Mouse (Mus musculus) ES-Bruce4 (cell line): ENCODE measurements at regions not wholly inside any gene's neighbourhood (a gene's known extent, or its start where the extent isn't known, plus 50 kb on each side); places are given as distances from the start of the nearest gene placed in this dataset.

ENCODE experiments used
- H3K27ac ChIP-seq: 2 replicates; pipeline ENCODE4 v1.5.1; 2012; ENCODE audit warnings: low read length, inconsistent platforms; ENCODE audit not compliant: insufficient read depth
- H3K27me3 ChIP-seq: 2 replicates; pipeline ENCODE4 v1.6.1; 2012; ENCODE audit warnings: mild to moderate bottlenecking, low read length, inconsistent platforms; ENCODE audit not compliant: control insufficient read depth, poor library complexity, insufficient read depth, severe bottlenecking
- H3K36me3 ChIP-seq: 2 replicates; pipeline ENCODE4 v1.6.1; 2012; ENCODE audit warnings: inconsistent platforms, mild to moderate bottlenecking, low read length, moderate library complexity; ENCODE audit not compliant: control insufficient read depth, poor library complexity, insufficient read depth, severe bottlenecking
- H3K4me1 ChIP-seq: one replicate; pipeline ENCODE4 v1.8.1; 2011; ENCODE audit warnings: low read length; ENCODE audit not compliant: control insufficient read depth, insufficient read depth
- H3K4me3 ChIP-seq: 2 replicates; pipeline ENCODE4 v1.5.1; 2011; ENCODE audit warnings: low read depth, mild to moderate bottlenecking, low read length
- H3K9ac ChIP-seq: 2 replicates; pipeline ENCODE4 v1.6.1; 2012; ENCODE audit warnings: low read depth, mild to moderate bottlenecking, inconsistent platforms; ENCODE audit not compliant: poor library complexity, severe bottlenecking
- H3K9me3 ChIP-seq: replicated peaks from 2 replicates; pipeline ENCODE4 v1.6.1; 2012; ENCODE audit warnings: mild to moderate bottlenecking, low read length, inconsistent platforms; ENCODE audit not compliant: control insufficient read depth, poor library complexity, insufficient read depth, severe bottlenecking
- CTCF ChIP-seq: IDR thresholded peaks from one replicate; pipeline ENCODE4 v1.8.1; 2011; ENCODE audit warnings: low read depth, low read length
- EP300 ChIP-seq: IDR thresholded peaks from 2 replicates; pipeline ENCODE4 v1.6.1; 2011; ENCODE audit warnings: low read depth, low read length; ENCODE audit not compliant: insufficient read depth
- POLR2A ChIP-seq: IDR thresholded peaks from one replicate; pipeline ENCODE4 v1.8.1; 2011; ENCODE audit warnings: low read length; ENCODE audit not compliant: insufficient read depth

GRCm38 (mm10) chr12:12993894-12994714 is 52.4 kb upstream of the Mycn start:
- TF ChIP-seq CTCF (no peak), POLR2A (no peak), EP300 (no peak)
- H3K4me1 ChIP-seq: no peaks in the 10 kb centered on the region
- H3K27me3 ChIP-seq: no peaks in the 10 kb centered on the region
- H3K27ac ChIP-seq: no peak overlapping the region
- no peaks in the 10 kb centered on the region for H3K9me3 ChIP-seq
- no peaks in the 10 kb centered on the region for H3K36me3 ChIP-seq
- H3K9ac ChIP-seq: no peak overlapping the region
- no peak overlapping the region for H3K4me3 ChIP-seq
